Mouse (Mus musculus) bone marrow macrophage, adult 2 months (primary cell): ENCODE results near the gene Add1.

Experiments used
- CTCF ChIP-seq: IDR thresholded peaks from 2 replicates; pipeline ENCODE4 v1.5.1; 2012; ENCODE audit warnings: low read depth, mild to moderate bottlenecking, low read length, moderate library complexity
- POLR2A ChIP-seq: IDR thresholded peaks from 2 replicates; pipeline ENCODE4 v1.6.1; 2012; ENCODE audit warnings: mild to moderate bottlenecking, low read depth, low read length, borderline replicate concordance

- no peak for TF ChIP-seq POLR2A
- TF ChIP-seq CTCF, result no peak
Observed at GRCm38 (mm10) chr5:34633641-34634040, 60.2 kb downstream of the Add1 start.
